Mouse (Mus musculus) activated CD4-positive, CD25-positive, alpha-beta regulatory T cell, adult 9 weeks (primary cell): Measurements from ENCODE around the gene Mfsd2a. TPM values are rescaled to one million over a fixed set of nuclear protein-coding genes. Genes with fewer than 3 reads are reported as not detected.

Experiments
- polyA plus RNA-seq: library from polyadenylated mRNA; unstranded; fragments of 100-300 nt; shearing (Covaris generic); gene quantifications from one replicate; pipeline ENCODE4 v1.2.1, GENCODE M21; 2017

The Mfsd2a gene
- polyA plus RNA-seq: 4.0 TPM

GRCm38 (mm10) chr4:122961100-122961567, at the start of gene Mfsd2a:
Mfsd2a (minus strand) TSS chr4:122961188.

GRCm38 (mm10) chr4:122995404-122996220, 34.6 kb upstream of the Mfsd2a start, which contains the start of gene Mycl:
Mycl (plus strand) TSS chr4:122995652.

Other genes starting within 250 kb of the Mfsd2a start
- gene Ppt1, start 124.9 kb downstream of the Mfsd2a start, polyA plus RNA-seq: 117 TPM
- gene Cap1, start 75.1 kb downstream of the Mfsd2a start, polyA plus RNA-seq: 193 TPM
- not detected for gene Mycl, start 34.5 kb upstream of the Mfsd2a start, polyA plus RNA-seq
- 26.3 TPM for gene Trit1, start 55.4 kb upstream of the Mfsd2a start, polyA plus RNA-seq
- gene Bmp8b, start 144.0 kb upstream of the Mfsd2a start, polyA plus RNA-seq: 0.15 TPM
- gene Oxct2b, start 155.1 kb upstream of the Mfsd2a start, polyA plus RNA-seq: not detected
- gene Ppie, start 178.8 kb upstream of the Mfsd2a start, polyA plus RNA-seq: 96.6 TPM
- not detected for gene Hpcal4, start 222.0 kb upstream of the Mfsd2a start, polyA plus RNA-seq
- not detected for gene Nt5c1a, start 240.3 kb upstream of the Mfsd2a start, polyA plus RNA-seq